Comparison of ENCODE assay signal across 10 mouse cellular contexts in genomic region chr19:54048161-54048885, GRCm38 (mm10). TPM values are rescaled to one million over a fixed set of nuclear protein-coding genes. Genes with fewer than 3 reads are reported as not detected.
A peak's percentile ranks its signal among the peaks of the same experiment; 100 is the strongest.
DNase-seq lines count a peak whose midpoint lies in the region; ATAC-seq lines count a peak whose summit lies in the region.
"Had no signal": no experiment of that assay in that cellular context is flagged by ENCODE, and none has a peak within 500 bp of the region (broad histone marks: within the 10 kb centered on the region; RNA-seq: fewer than 3 reads in every experiment).

No protein-coding gene starts in this region.

- H3K4me1 ChIP-seq in kidney, embryonic 14.5 days (ENCODE audit: control insufficient read depth, insufficient read depth, low read length), result peaks cover 31% of the 10 kb centered on the region
- H3K4me1 ChIP-seq in hindbrain, embryonic 15.5 days (replicated peaks), result peaks cover 47% of the 10 kb centered on the region
- peaks cover 19% of the 10 kb centered on the region for H3K4me1 ChIP-seq in midbrain, embryonic 16.5 days (ENCODE audit: control insufficient read depth, insufficient read depth, low read length)

- H3K27ac ChIP-seq in kidney, embryonic 14.5 days (ENCODE audit: low read depth, low read length), result no peak overlapping the region
- H3K27ac ChIP-seq in hindbrain, embryonic 15.5 days (replicated peaks), result no peak overlapping the region
- H3K27ac ChIP-seq in midbrain, embryonic 16.5 days (ENCODE audit: low read length), result no peak overlapping the region
- H3K27ac ChIP-seq: liver, embryonic 15.5 days had no signal

- no peaks in the 10 kb centered on the region for H3K36me3 ChIP-seq in kidney, embryonic 14.5 days (ENCODE audit: control insufficient read depth, insufficient read depth, low read length)
- H3K36me3 ChIP-seq in hindbrain, embryonic 15.5 days, result no peaks in the 10 kb centered on the region
- H3K36me3 ChIP-seq in midbrain, embryonic 16.5 days (ENCODE audit: control insufficient read depth, insufficient read depth, low read length), result no peaks in the 10 kb centered on the region
- H3K36me3 ChIP-seq: liver, embryonic 15.5 days had no signal

- peak overlapping the region; percentile 4; the same call in 1 of the 2 replicates for H3K4me3 ChIP-seq in kidney, embryonic 14.5 days (ENCODE audit: low read length)
- peak overlapping the region; percentile 64 for H3K4me3 ChIP-seq in hindbrain, embryonic 15.5 days
- 0 out of 2 replicates have a peak overlapping the region, but pooled peaks have one; percentile 0 for H3K4me3 ChIP-seq in midbrain, embryonic 16.5 days (ENCODE audit: low read depth, low read length)

- peak overlapping the region; percentile 23 for H3K4me2 ChIP-seq in kidney, embryonic 14.5 days (replicated peaks; ENCODE audit: low read depth, low read length)
- H3K4me2 ChIP-seq in hindbrain, embryonic 15.5 days, result peak overlapping the region; percentile 99
- H3K4me2 ChIP-seq in midbrain, embryonic 16.5 days (ENCODE audit: low read length), result peak overlapping the region; percentile 97

- peaks cover 51% of the 10 kb centered on the region for H3K27me3 ChIP-seq in kidney, embryonic 14.5 days (ENCODE audit: control insufficient read depth, insufficient read depth, low read length)
- peaks cover 15% of the 10 kb centered on the region; the same call in 1 of the 2 replicates for H3K27me3 ChIP-seq in hindbrain, embryonic 15.5 days
- peaks cover 19% of the 10 kb centered on the region for H3K27me3 ChIP-seq in midbrain, embryonic 16.5 days (ENCODE audit: control insufficient read depth, insufficient read depth, low read depth, low read length)

- WGBS in kidney, embryonic 14.5 days, result 5% methylated on average over 13 of the region's 13 CpGs
- 11% methylated on average over 13 of the region's 13 CpGs for WGBS in hindbrain, embryonic 15.5 days
- WGBS in midbrain, embryonic 16.5 days, result 12% methylated on average over 13 of the region's 13 CpGs

- DNase-seq in kidney, adult 18-20 months, result no peak
- DNase-seq in adipocyte (ENCODE audit: low spot score), result peak; percentile 70
- no peak for DNase-seq in spleen, postnatal 36 days (ENCODE audit: low spot score in 2 of 2)
- DNase-seq in spleen, postnatal 10 days (ENCODE audit: low spot score in 2 of 2), result no peak
- no peak for DNase-seq in natural killer cell, adult 2 months (ENCODE audit: low spot score in 2 of 2)
- DNase-seq: cerebellum, postnatal 10 days had no signal

- no peaks in the 10 kb centered on the region for H3K9me3 ChIP-seq in kidney, embryonic 14.5 days (ENCODE audit: control insufficient read depth, low read length)
- no peaks in the 10 kb centered on the region for H3K9me3 ChIP-seq in hindbrain, embryonic 15.5 days
- H3K9me3 ChIP-seq in midbrain, embryonic 16.5 days (replicated peaks; ENCODE audit: control insufficient read depth, low read length, poor library complexity, severe bottlenecking), result no peaks in the 10 kb centered on the region
- H3K9me3 ChIP-seq: liver, embryonic 15.5 days had no signal

- no peak overlapping the region for H3K9ac ChIP-seq in kidney, embryonic 14.5 days (ENCODE audit: low read depth, low read length)
- H3K9ac ChIP-seq in hindbrain, embryonic 15.5 days, result no peak overlapping the region
- no peak overlapping the region for H3K9ac ChIP-seq in midbrain, embryonic 16.5 days (ENCODE audit: low read depth, low read length)
- H3K9ac ChIP-seq: liver, embryonic 15.5 days had no signal

- no peak for ATAC-seq in kidney, embryonic 14.5 days (ENCODE audit: low FRiP score, low TSS enrichment)
- no peak for ATAC-seq in hindbrain, embryonic 15.5 days (ENCODE audit: low FRiP score, low read depth)
- ATAC-seq in midbrain, embryonic 16.5 days, result no peak

RNA-seq across cellular contexts. Expression of gene Adra2a, which starts 4.4 kb away (rescaled TPM):
- 1.3 and 1.5 TPM in 2 replicates for polyA plus RNA-seq in kidney, embryonic 14.5 days (2014; fragmentation: Nextera tagmentation; extraction: Ambion mirVana)
- 4.7 and 5.5 TPM in 2 replicates for polyA plus RNA-seq in hindbrain, embryonic 15.5 days (2015; fragmentation: Nextera tagmentation; extraction: Ambion mirVana)
- 1.9 and 3.3 TPM in 2 replicates for polyA plus RNA-seq in midbrain, embryonic 16.5 days (2015; fragmentation: Nextera tagmentation; extraction: Ambion mirVana)

Comparison
In these comparisons a context has a peak if more than half of its experiments do, and no peak if none do; other contexts are left out.
1. H3K4me2 ChIP-seq: peak in every context shown above with its lines; median percentile 99 in hindbrain, embryonic 15.5 days; 97 in midbrain, embryonic 16.5 days; 23 in kidney, embryonic 14.5 days.
2. H3K4me3 ChIP-seq: peak in every context shown above with its lines; median percentile 64 in hindbrain, embryonic 15.5 days; 4 in kidney, embryonic 14.5 days; 0 in midbrain, embryonic 16.5 days.